Mouse (Mus musculus) T-cell, adult 2 months (primary cell): ENCODE results near the gene Nxt1.

Experiments used
- DNase-seq: peaks from one replicate; pipeline ENCODE4 v3.0.0; 2022; ENCODE audit warnings: low spot score

Nxt1 gene

GRCm38 (mm10) chr2:148672199-148673096 lies at the start of gene Nxt1:
Gene Nxt1, plus strand, starts transcription at chr2:148672601.
- peak; percentile 99 for DNase-seq

DNA sequence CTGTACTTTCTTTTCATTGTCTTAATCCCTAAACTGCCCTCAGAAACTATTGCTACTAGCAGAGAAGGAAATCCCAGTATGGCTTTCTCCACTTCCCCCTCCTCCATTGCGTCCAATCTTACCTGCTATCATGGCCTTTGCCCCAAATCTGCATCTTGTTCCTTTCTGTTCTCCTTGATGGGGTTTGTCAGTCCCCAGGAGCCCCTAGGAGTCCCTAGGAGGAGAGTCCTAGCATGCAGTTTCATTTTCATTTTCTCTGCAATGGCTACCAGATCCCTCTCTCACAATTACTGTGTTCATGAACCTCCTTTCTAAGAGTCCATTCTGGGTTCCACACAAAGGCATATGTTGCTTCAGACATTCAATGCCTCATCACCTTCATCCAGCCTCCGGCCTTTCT lies 49.3 kb upstream of the Nxt1 start:
- no peak for DNase-seq

DNA sequence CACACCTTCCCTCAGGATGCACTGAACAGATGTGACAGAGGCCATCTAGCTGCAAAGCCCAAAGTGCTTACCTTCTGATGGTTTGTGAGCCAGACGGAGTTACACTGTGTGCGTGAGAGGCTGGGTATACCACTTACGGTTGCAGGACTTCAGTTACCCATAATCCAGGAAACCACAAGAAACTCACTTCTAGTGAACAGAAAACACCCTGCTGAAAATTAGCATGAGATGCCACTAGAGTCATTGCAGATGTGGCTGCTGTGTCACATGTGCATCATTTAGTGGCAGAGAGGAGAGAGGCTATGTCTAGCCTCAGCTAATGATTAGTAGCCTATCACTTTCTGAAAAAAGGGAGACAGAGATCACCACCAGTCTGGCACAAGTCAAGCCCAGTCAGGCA lies 47.9 kb upstream of the Nxt1 start:
- no peak for DNase-seq

- no peak for DNase-seq
These were observed 45.4 kb upstream of the Nxt1 start for GRCm38 (mm10) chr2:148627011-148627471.

GRCm38 (mm10) chr2:148631011-148631410 lies 41.4 kb upstream of the Nxt1 start:
- no peak for DNase-seq

DNA sequence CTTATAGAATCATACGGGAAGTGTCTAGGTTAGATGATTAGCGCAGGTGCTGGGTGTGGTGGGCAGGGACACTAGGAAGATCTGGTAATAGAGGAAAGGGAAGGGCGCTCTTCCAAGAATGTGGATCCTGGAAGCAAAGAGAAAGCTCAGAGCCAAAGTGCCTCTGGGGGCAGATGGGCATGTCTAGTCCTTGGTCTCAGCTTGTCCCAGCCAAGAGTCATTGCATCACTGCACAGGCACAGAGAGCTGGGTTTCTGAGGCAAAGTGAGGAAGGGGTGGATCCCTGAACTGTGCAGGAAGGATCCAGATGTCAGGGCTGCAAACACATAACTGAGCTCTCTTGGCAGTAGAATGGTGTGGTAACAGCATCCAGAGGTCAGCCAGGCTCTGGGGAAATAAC lies 40.8 kb upstream of the Nxt1 start:
- DNase-seq = no peak

GRCm38 (mm10) chr2:148634466-148634865 lies 37.9 kb upstream of the Nxt1 start:
- DNase-seq = no peak

DNA sequence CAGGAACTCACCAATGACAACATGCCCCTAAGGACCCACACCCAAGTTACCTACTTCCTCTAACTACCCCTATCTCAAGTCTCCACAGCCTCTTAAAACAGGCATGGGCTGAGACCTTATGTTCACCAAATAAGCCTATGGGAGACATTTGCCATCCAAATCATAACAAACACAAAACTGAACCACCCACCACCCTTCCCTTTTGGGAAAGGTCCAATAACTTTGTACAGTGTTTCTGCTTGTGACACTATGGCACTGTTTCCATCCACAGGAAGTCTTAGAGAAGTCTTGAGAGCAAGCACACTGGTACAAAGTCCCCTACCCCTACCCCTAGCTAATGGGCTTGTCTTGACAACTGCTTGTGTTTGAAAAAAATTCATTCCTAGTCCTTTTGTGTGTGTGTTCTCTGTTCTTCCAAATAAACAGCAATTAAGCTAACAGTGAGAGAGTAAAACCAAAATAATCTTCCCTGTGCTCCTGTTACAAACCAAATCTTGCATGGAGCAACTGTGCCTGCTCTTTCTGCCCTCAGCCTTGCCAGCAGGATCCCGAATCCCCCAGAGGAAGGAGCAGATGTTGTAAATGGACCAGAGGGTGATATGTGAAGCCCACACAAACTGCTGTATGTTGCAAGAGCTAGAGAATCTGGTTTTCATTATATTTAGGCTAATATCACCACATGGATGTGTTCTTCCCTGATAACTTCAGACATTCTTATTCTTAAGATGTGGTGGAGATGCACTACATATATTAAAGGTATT lies 29.6 kb upstream of the Nxt1 start:
- no peak for DNase-seq

GRCm38 (mm10) chr2:148644421-148645000 lies 27.9 kb upstream of the Nxt1 start:
- no peak for DNase-seq

- DNase-seq = no peak
These were observed 21.6 kb upstream of the Nxt1 start for GRCm38 (mm10) chr2:148650587-148651357.

DNA sequence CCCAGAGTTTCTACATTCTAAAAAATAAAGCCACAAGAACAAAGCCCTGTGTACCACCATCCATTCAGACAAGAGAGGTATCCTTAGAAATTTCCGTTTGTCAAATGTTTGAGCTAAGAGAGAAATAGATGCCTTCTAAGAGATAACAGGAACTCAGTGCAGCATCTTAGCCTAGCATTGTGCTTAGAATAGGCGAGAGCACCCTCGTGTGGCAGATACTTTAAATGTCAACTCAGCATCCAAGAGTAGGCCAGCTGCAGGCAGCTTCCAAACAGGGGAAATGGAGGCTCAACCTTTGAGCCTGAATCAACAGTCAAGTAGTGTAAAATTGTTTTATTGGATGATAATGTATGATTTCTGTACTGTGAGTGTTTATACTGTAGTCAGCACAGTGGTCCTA lies 17.4 kb upstream of the Nxt1 start:
- peak; percentile 38 for DNase-seq

DNA sequence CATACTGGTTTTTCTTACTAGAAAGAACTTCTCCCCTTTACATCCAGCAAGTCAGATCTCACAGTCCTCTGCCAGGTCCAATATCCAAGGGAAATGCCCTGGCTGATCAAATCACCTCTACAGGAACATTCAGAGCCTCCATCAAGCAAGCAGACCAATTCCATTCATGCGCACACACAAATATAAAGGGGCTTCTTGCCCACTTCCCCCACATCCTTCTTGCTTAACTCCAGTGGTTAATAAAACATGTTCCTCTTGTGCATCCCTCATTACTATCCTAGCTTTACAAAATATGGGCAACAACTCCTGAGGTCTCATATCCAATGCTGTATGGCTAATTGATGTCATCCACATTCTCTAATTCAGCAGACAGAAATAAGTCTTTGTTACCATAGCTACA lies 8.9 kb upstream of the Nxt1 start:
- DNase-seq = no peak

GRCm38 (mm10) chr2:148677801-148678200 lies 5.4 kb downstream of the Nxt1 start:
- no peak for DNase-seq

GRCm38 (mm10) chr2:148679346-148679745 lies 6.9 kb downstream of the Nxt1 start:
- no peak for DNase-seq

GRCm38 (mm10) chr2:148680775-148681291 lies 8.4 kb downstream of the Nxt1 start, which contains the start of gene Gzf1:
Gene Gzf1, plus strand, starts transcription at chr2:148681023.
- DNase-seq = peak; percentile 97

- peak; percentile 41 for DNase-seq
These were observed 9.1 kb downstream of the Nxt1 start for GRCm38 (mm10) chr2:148681461-148681891.

DNA sequence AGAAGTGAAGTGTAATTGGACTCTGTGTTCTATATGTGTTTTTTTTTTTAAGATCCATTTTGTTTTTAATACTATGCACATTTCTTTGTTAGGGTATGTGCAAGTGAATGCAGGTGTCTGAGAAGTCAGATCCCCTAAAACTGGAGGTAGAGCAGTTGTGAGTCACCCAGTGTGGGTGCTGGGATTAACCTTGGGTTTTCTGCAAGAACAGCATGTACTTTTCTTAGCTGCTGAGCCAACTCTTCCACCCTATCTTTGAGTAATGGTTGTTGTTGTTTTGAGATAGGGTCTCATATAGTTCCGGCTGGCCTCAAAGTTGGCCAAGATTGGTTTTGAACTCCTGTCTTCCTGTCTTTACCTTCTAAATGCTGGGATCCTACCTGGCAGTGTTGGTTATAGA lies 10.6 kb downstream of the Nxt1 start:
- DNase-seq = no peak

DNA sequence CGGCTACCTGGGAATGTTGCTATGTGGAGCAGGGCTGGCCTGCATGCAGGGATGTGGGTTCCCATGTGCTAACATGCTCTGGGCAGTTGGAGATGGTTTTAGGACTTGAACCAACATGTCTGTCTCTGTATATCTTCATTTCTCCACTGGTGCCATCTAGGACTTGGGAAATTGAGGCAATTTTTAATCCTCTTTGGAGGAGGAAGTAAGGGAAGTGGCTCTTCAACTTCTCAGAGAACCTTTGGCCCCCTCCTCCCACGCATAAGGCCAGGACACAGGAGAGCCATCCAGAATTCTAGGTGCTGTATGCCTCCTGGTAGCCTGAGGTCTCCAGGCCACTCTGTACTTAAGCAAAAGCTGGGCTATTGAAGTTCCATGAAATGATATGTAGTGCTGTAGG lies 12.6 kb downstream of the Nxt1 start:
- no peak for DNase-seq

DNA sequence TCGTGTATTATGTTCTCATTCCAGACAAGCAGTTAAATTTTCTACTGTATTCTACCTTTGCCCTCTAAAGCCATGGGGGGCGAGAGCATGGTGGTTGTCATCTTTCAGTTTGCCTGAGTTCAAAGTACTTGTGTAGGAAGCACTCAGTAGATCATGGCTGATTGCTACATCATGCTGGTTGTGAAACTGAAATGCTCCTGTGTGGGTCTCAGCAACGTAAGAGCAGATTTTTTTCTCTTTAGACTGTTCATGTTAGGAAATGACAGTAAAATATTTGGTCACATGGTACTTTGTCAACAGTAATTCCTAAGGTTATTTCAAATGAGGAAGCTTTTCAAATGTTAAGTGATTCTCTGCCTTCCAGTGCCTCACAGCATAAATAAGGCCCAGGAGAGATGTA lies 13.3 kb downstream of the Nxt1 start:
- DNase-seq = no peak

DNA sequence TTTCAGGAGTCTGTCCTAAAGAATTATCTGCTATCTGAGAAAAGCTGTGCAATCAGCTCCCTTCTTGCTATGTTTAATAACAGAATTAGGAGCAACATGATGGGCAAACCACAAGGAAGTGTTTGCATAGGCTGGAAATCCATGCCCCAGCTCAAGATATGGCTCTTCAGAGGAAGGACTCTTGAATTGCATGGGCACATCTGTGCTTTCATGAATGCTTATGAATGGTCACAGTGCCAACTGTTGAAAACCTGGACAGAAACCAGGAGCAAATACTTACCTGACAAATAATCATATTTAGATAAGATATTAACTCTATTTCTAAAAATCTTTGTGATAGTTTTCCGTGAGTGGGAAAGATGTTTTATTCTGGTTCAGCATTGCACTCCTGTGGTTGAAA lies 14.5 kb downstream of the Nxt1 start:
- no peak for DNase-seq

DNA sequence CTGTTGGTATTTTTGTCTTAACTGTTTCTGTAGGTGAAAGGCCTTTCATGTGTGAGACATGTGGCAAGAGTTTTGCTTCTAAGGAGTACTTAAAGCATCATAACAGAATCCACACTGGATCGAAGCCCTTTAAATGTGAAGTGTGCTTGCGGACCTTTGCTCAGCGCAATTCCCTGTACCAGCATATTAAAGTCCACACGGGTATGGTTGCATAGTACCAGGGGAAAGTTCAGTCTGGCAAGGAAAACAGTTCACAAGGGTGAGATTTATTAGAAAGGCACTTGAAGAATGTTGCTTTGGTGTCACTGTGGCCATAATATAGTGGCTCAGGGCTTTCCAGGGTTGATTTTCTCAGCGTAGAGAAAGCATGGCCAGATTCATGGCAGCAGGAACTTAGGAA lies 15.6 kb downstream of the Nxt1 start:
- DNase-seq = no peak
